Mouse (Mus musculus): Measurements from ENCODE around the gene Vmn1r55. TPM values are rescaled to one million over a fixed set of nuclear protein-coding genes. Genes with fewer than 3 reads are reported as not detected.

The Vmn1r55 gene
- not detected for polyA plus RNA-seq (2015; fragmentation: Illumina TruSeq; extraction: RNeasy Lipid Tissue Mini Kit (QIAGEN cat#74804); ENCODE audit: low read depth, low replicate concordance)

DNA sequence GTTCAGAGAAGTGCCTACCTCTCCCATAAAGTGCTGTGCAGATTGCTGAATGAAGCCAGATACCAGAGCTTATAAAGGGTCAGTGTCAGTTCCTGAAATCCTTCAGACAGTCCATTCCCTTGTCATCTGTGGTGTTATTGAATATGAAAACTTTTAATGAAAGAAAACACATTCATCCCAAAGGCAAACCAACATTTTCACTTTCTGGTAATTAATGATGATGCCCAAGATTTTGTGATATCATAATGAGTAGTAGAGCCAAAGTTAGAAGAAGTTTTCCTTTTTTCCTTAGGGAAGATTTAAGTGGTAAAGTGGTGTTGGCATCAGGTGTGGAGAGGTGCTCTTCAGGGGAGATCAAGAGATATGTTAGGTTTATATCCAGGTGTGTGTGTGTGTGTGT is at the start of gene Vmn1r55:
Vmn1r55 (minus strand) TSS at position 101 of the 400 bp plus-strand sequence.

DNA sequence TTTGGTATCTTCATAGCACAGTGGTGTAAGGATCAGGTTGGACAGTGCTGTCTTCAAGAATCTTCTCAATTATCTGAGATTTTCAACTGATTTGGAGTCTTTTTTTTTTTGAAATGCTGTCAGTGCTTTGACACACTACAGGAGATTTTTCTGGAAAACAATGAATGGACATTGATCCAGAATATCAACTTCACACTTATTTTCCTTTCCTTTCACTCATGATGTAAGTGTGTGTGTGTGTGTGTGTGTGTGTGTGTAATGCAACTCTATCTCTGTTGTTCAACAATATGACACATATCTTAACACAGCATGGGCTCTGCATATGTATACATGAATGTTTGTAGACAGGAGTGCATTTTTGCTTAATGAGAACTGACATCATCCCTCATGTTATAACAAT is 47.2 kb upstream of the Vmn1r55 start, which contains the start of gene Vmn1r56:
Vmn1r56 (minus strand) TSS at position 101 of the 400 bp plus-strand sequence.

DNA sequence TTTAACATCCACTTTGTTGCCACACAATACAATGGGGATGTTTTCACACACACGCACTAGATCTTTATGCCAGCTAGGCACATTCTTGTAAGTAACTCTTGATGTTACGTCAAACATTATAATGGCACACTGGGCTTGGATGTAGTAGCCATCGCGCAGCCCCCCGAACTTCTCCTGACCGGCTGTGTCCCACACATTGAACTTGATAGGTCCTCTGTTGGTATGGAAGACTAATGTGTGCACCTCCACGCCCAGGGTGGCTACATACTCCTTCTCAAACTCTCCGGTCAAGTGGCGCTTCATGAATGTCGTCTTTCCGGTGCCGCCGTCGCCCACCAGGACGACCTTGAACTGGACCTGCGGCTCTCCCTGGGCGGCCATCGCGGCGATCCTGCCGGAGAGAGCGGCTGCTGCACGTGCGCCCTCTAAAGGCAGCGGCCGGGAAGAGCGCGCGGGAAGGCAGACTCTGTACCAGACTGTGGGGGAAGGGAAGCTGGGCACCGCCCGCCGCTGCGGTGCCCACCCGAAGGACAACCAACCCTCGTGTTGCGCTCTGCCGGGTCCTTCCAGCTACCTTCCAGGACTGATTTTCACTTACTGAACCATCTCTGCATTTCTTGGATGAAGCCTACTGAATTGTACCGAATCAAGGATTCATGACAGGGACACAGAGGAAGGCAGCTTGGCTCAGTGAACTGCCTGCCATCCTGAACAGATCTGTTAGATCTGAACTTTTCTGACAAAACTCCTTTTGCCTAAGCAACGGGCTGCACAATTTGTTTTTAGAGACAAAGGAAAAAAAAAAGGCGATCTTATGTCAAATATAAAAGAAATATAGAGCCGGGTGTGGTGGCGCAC is 23.7 kb downstream of the Vmn1r55 start, which contains the start of gene Rasl2-9:
Rasl2-9 (minus strand) TSS at position 402 of the 858 bp plus-strand sequence.

DNA sequence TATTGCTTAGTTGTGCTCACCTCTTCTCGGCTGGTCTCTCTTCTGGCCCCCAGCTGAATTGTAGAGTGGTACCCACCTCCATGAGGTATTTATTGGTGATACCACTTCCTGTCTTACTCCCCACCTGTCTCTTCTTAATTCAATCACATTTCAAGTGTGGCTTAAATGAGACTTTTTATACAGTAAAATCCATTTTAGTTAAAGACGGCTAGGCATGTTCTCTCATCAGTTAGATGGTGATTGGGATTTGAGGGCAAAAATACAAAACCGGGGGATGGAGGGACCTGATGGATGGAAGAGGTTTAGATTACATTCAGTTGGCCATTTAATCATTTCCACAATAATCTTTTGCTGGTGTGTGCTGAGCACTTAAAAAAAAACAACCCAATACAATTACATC is 32.6 kb downstream of the Vmn1r55 start, which contains the start of gene Rfpl4:
Rfpl4 (minus strand) TSS at position 101 of the 400 bp plus-strand sequence.

GRCm38 (mm10) chr7:5080010-5080751 is 69.3 kb downstream of the Vmn1r55 start, which contains the start of gene Epn1:
Gene Epn1 (plus strand): TSS chr7:5080235.

Other genes with a start within 250 kb of the Vmn1r55 start
- gene Gm36210, start 243.2 kb downstream of the Vmn1r55 start, polyA plus RNA-seq (2015; fragmentation: Illumina TruSeq; extraction: RNeasy Lipid Tissue Mini Kit (QIAGEN cat#74804); ENCODE audit: low read depth, low replicate concordance): not detected
- 5.6 TPM for gene Zfp628, start 234.5 kb downstream of the Vmn1r55 start, polyA plus RNA-seq (2015; fragmentation: Illumina TruSeq; extraction: RNeasy Lipid Tissue Mini Kit (QIAGEN cat#74804); ENCODE audit: low read depth, low replicate concordance)
- 103 TPM for gene Nat14, start 227.6 kb downstream of the Vmn1r55 start, polyA plus RNA-seq (2015; fragmentation: Illumina TruSeq; extraction: RNeasy Lipid Tissue Mini Kit (QIAGEN cat#74804); ENCODE audit: low read depth, low replicate concordance)
- gene Ssc5d, start 223.9 kb downstream of the Vmn1r55 start, polyA plus RNA-seq (2015; fragmentation: Illumina TruSeq; extraction: RNeasy Lipid Tissue Mini Kit (QIAGEN cat#74804); ENCODE audit: low read depth, low replicate concordance): 1.2 TPM
- 0.45 TPM for gene Sbk2, start 185.3 kb downstream of the Vmn1r55 start, polyA plus RNA-seq (2015; fragmentation: Illumina TruSeq; extraction: RNeasy Lipid Tissue Mini Kit (QIAGEN cat#74804); ENCODE audit: low read depth, low replicate concordance)
- gene Sbk3, start 178.5 kb downstream of the Vmn1r55 start, polyA plus RNA-seq (2015; fragmentation: Illumina TruSeq; extraction: RNeasy Lipid Tissue Mini Kit (QIAGEN cat#74804); ENCODE audit: low read depth, low replicate concordance): 1.1 TPM
- 16.7 TPM for gene Zfp579, start 153.5 kb downstream of the Vmn1r55 start, polyA plus RNA-seq (2015; fragmentation: Illumina TruSeq; extraction: RNeasy Lipid Tissue Mini Kit (QIAGEN cat#74804); ENCODE audit: low read depth, low replicate concordance)
- gene Zfp524, start 135.3 kb downstream of the Vmn1r55 start, polyA plus RNA-seq (2015; fragmentation: Illumina TruSeq; extraction: RNeasy Lipid Tissue Mini Kit (QIAGEN cat#74804); ENCODE audit: low read depth, low replicate concordance): 10.3 TPM
- 15.9 TPM for gene Fiz1, start 135.0 kb downstream of the Vmn1r55 start, polyA plus RNA-seq (2015; fragmentation: Illumina TruSeq; extraction: RNeasy Lipid Tissue Mini Kit (QIAGEN cat#74804); ENCODE audit: low read depth, low replicate concordance)
- not detected for gene Gm44973, start 134.2 kb downstream of the Vmn1r55 start, polyA plus RNA-seq (2015; fragmentation: Illumina TruSeq; extraction: RNeasy Lipid Tissue Mini Kit (QIAGEN cat#74804); ENCODE audit: low read depth, low replicate concordance)
- gene Zfp865, start 129.3 kb downstream of the Vmn1r55 start, polyA plus RNA-seq (2015; fragmentation: Illumina TruSeq; extraction: RNeasy Lipid Tissue Mini Kit (QIAGEN cat#74804); ENCODE audit: low read depth, low replicate concordance): 17.7 TPM
- gene Ccdc106, start 129.1 kb downstream of the Vmn1r55 start, polyA plus RNA-seq (2015; fragmentation: Illumina TruSeq; extraction: RNeasy Lipid Tissue Mini Kit (QIAGEN cat#74804); ENCODE audit: low read depth, low replicate concordance): 63.8 TPM
- not detected for gene 4632433K11Rik, start 115.6 kb downstream of the Vmn1r55 start, polyA plus RNA-seq (2015; fragmentation: Illumina TruSeq; extraction: RNeasy Lipid Tissue Mini Kit (QIAGEN cat#74804); ENCODE audit: low read depth, low replicate concordance)
- 6.4 TPM for gene Zfp784, start 111.2 kb downstream of the Vmn1r55 start, polyA plus RNA-seq (2015; fragmentation: Illumina TruSeq; extraction: RNeasy Lipid Tissue Mini Kit (QIAGEN cat#74804); ENCODE audit: low read depth, low replicate concordance)
- 17.7 TPM for gene Zfp580, start 98.1 kb downstream of the Vmn1r55 start, polyA plus RNA-seq (2015; fragmentation: Illumina TruSeq; extraction: RNeasy Lipid Tissue Mini Kit (QIAGEN cat#74804); ENCODE audit: low read depth, low replicate concordance)
- gene U2af2, start 87.5 kb downstream of the Vmn1r55 start, polyA plus RNA-seq (2015; fragmentation: Illumina TruSeq; extraction: RNeasy Lipid Tissue Mini Kit (QIAGEN cat#74804); ENCODE audit: low read depth, low replicate concordance): 167 TPM
- gene Epn1, start 69.4 kb downstream of the Vmn1r55 start, polyA plus RNA-seq (2015; fragmentation: Illumina TruSeq; extraction: RNeasy Lipid Tissue Mini Kit (QIAGEN cat#74804); ENCODE audit: low read depth, low replicate concordance): 312 TPM
- gene Rfpl4, start 32.7 kb downstream of the Vmn1r55 start, polyA plus RNA-seq (2015; fragmentation: Illumina TruSeq; extraction: RNeasy Lipid Tissue Mini Kit (QIAGEN cat#74804); ENCODE audit: low read depth, low replicate concordance): not detected
- 0.49 TPM for gene Rasl2-9, start 23.7 kb downstream of the Vmn1r55 start, polyA plus RNA-seq (2015; fragmentation: Illumina TruSeq; extraction: RNeasy Lipid Tissue Mini Kit (QIAGEN cat#74804); ENCODE audit: low read depth, low replicate concordance)
- not detected for gene Vmn1r56, start 47.1 kb upstream of the Vmn1r55 start, polyA plus RNA-seq (2015; fragmentation: Illumina TruSeq; extraction: RNeasy Lipid Tissue Mini Kit (QIAGEN cat#74804); ENCODE audit: low read depth, low replicate concordance)
- gene Vmn1r57, start 68.8 kb upstream of the Vmn1r55 start, polyA plus RNA-seq (2015; fragmentation: Illumina TruSeq; extraction: RNeasy Lipid Tissue Mini Kit (QIAGEN cat#74804); ENCODE audit: low read depth, low replicate concordance): not detected
- not detected for gene Gm5065, start 200.9 kb upstream of the Vmn1r55 start, polyA plus RNA-seq (2015; fragmentation: Illumina TruSeq; extraction: RNeasy Lipid Tissue Mini Kit (QIAGEN cat#74804); ENCODE audit: low read depth, low replicate concordance)
- gene Nlrp2, start 201.4 kb upstream of the Vmn1r55 start, polyA plus RNA-seq (2015; fragmentation: Illumina TruSeq; extraction: RNeasy Lipid Tissue Mini Kit (QIAGEN cat#74804); ENCODE audit: low read depth, low replicate concordance): not detected